Mouse (Mus musculus) MEL (cell line): ENCODE results near the gene Canx. TPM values are rescaled to one million over a fixed set of nuclear protein-coding genes. Genes with fewer than 3 reads are reported as not detected.

Experiments
- DNase-seq: peaks from one replicate; pipeline ENCODE4 v3.0.0; 2011; ENCODE audit warnings: low read depth, low spot score
- H3K27ac ChIP-seq: 2 replicates; pipeline ENCODE4 v1.5.1; 2012; ENCODE audit warnings: low read depth, mild to moderate bottlenecking, control low read depth, low read length, moderate library complexity; ENCODE audit not compliant: control insufficient read depth
- H3K27me3 ChIP-seq, 2 experiments: fragments of 150-350 bp in 1 of 2; sonication (generic) in 1 of 2; 2 replicates each; pipeline ENCODE4 v1.6.1; 2012; ENCODE audit warnings: low read length in 2 of 2, mild to moderate bottlenecking in 2 of 2, improper control_type of control experiment in 1 of 2, moderate library complexity in 1 of 2; ENCODE audit not compliant: insufficient read depth in 2 of 2, control insufficient read depth in 1 of 2
- H3K36me3 ChIP-seq, 2 experiments: 2 replicates each; pipeline ENCODE4 v1.6.1; 2012 to 2014; ENCODE audit warnings: low read length in 2 of 2, improper control_type of control experiment in 1 of 2, inconsistent platforms in 1 of 2, mild to moderate bottlenecking in 1 of 2; ENCODE audit not compliant: insufficient read depth in 2 of 2, control insufficient read depth in 1 of 2
- H3K4me1 ChIP-seq, 2 experiments: fragments of 150-350 bp in 1 of 2; sonication (generic) in 1 of 2; 2 replicates each; pipeline ENCODE4 v1.6.1; 2012; ENCODE audit warnings: low read length in 2 of 2, improper control_type of control experiment in 1 of 2, mild to moderate bottlenecking in 1 of 2; ENCODE audit not compliant: insufficient read depth in 2 of 2, control insufficient read depth in 1 of 2
- H3K4me3 ChIP-seq, 2 experiments: fragments of 150-350 bp in 1 of 2; sonication (generic) in 1 of 2; 2 replicates each; pipeline ENCODE4 v1.5.1; 2012; ENCODE audit warnings: low read depth in 2 of 2, low read length in 2 of 2, mild to moderate bottlenecking in 2 of 2, moderate library complexity in 2 of 2, control low read depth in 1 of 2, improper control_type of control experiment in 1 of 2; ENCODE audit not compliant: control insufficient read depth in 1 of 2, insufficient read depth in 1 of 2
- H3K79me2 ChIP-seq: 2 replicates; pipeline ENCODE4 v1.6.1; 2012; ENCODE audit warnings: mild to moderate bottlenecking, low read length, moderate library complexity; ENCODE audit not compliant: control insufficient read depth, poor library complexity, insufficient read depth
- H3K9ac ChIP-seq: 2 replicates; pipeline ENCODE4 v1.6.1; 2012; ENCODE audit warnings: low read depth, mild to moderate bottlenecking, control low read depth, low read length, moderate library complexity; ENCODE audit not compliant: control insufficient read depth, poor library complexity, severe bottlenecking
- H3K9me3 ChIP-seq: fragments of 150-350 bp; sonication (generic); replicated peaks from 2 replicates; pipeline ENCODE4 v1.6.1; 2012; ENCODE audit warnings: mild to moderate bottlenecking, low read length, improper control_type of control experiment, moderate library complexity; ENCODE audit not compliant: insufficient read depth
- BHLHE40 ChIP-seq: IDR thresholded peaks from 2 replicates; pipeline ENCODE4 v1.6.1; 2012; ENCODE audit warnings: low read depth, mild to moderate bottlenecking, inconsistent platforms, low read length, improper control_type of control experiment, borderline replicate concordance
- EP300 ChIP-seq, 2 experiments: IDR thresholded peaks; 2 replicates each; pipeline ENCODE4 v1.6.1; 2011; ENCODE audit warnings: improper control_type of control experiment in 2 of 2, low read length in 2 of 2, low read depth in 1 of 2, mild to moderate bottlenecking in 1 of 2
- ETS1 ChIP-seq: IDR thresholded peaks from 2 replicates; pipeline ENCODE4 v1.6.1; 2012; ENCODE audit warnings: low read depth, mild to moderate bottlenecking, inconsistent platforms, low read length, improper control_type of control experiment, moderate library complexity
- GABPA ChIP-seq: IDR thresholded peaks from 2 replicates; pipeline ENCODE4 v1.6.1; 2012; ENCODE audit warnings: low read depth, mild to moderate bottlenecking, inconsistent platforms, low read length, improper control_type of control experiment, moderate library complexity
- GATA1 ChIP-seq: IDR thresholded peaks from 2 replicates; pipeline ENCODE4 v1.6.1; 2011; ENCODE audit warnings: low read depth, low read length, improper control_type of control experiment
- JUND ChIP-seq: IDR thresholded peaks from 2 replicates; pipeline ENCODE4 v1.6.1; 2011; ENCODE audit warnings: low read depth, mild to moderate bottlenecking, improper control_type of control experiment, low read length
- MAX ChIP-seq: IDR thresholded peaks from 2 replicates; pipeline ENCODE4 v1.6.1; 2011; ENCODE audit warnings: low read length, improper control_type of control experiment
- NELFE ChIP-seq: IDR thresholded peaks from 2 replicates; pipeline ENCODE4 v1.6.1; 2011; ENCODE audit warnings: low read depth, low read length, improper control_type of control experiment
- POLR2A ChIP-seq, 2 experiments: IDR thresholded peaks; 2 replicates each; pipeline ENCODE4 v1.6.1; 2011 to 2012; ENCODE audit warnings: low read length in 2 of 2, mild to moderate bottlenecking in 2 of 2, control low read depth in 1 of 2, improper control_type of control experiment in 1 of 2, low read depth in 1 of 2, moderate library complexity in 1 of 2; ENCODE audit not compliant: control insufficient read depth in 1 of 2, insufficient read depth in 1 of 2, poor library complexity in 1 of 2
- POLR2AphosphoS2 ChIP-seq: IDR thresholded peaks from 2 replicates; pipeline ENCODE4 v1.6.1; 2011; ENCODE audit warnings: low read length, improper control_type of control experiment
- POLR2AphosphoS5 ChIP-seq: IDR thresholded peaks from 2 replicates; pipeline ENCODE4 v1.6.1; 2012; ENCODE audit warnings: low read depth, borderline replicate concordance, mild to moderate bottlenecking, inconsistent platforms, low read length, moderate library complexity, mixed read lengths
- RAD21 ChIP-seq: IDR thresholded peaks from 2 replicates; pipeline ENCODE4 v1.6.1; 2011; ENCODE audit warnings: mild to moderate bottlenecking, low read depth, low read length, improper control_type of control experiment
- SMC3 ChIP-seq: IDR thresholded peaks from 2 replicates; pipeline ENCODE4 v1.6.1; 2011; ENCODE audit warnings: low read depth, low read length, improper control_type of control experiment
- TAL1 ChIP-seq: IDR thresholded peaks from 2 replicates; pipeline ENCODE4 v1.6.1; 2012; ENCODE audit warnings: mild to moderate bottlenecking, inconsistent platforms, low read length, moderate library complexity, mixed read lengths
- TBP ChIP-seq: IDR thresholded peaks from 2 replicates; pipeline ENCODE4 v1.8.0; 2011; ENCODE audit warnings: low read depth, low read length, improper control_type of control experiment
- UBTF ChIP-seq: IDR thresholded peaks from 2 replicates; pipeline ENCODE4 v1.6.1; 2012; ENCODE audit warnings: low read depth, mild to moderate bottlenecking, inconsistent platforms, low read length, improper control_type of control experiment, moderate library complexity, borderline replicate concordance; ENCODE audit not compliant: insufficient read depth
- USF1 ChIP-seq: IDR thresholded peaks from 2 replicates; pipeline ENCODE4 v1.6.1; 2014; ENCODE audit warnings: low read depth, mild to moderate bottlenecking, inconsistent platforms, low read length, improper control_type of control experiment, moderate library complexity
- USF2 ChIP-seq, 2 experiments: IDR thresholded peaks; 2 replicates each; pipeline ENCODE4 v1.6.1; 2011 to 2012; ENCODE audit warnings: improper control_type of control experiment in 2 of 2, low read length in 2 of 2, borderline replicate concordance in 1 of 2, inconsistent platforms in 1 of 2, low read depth in 1 of 2, mild to moderate bottlenecking in 1 of 2; ENCODE audit not compliant: insufficient read depth in 1 of 2
- ZC3H11A ChIP-seq: IDR thresholded peaks from 2 replicates; pipeline ENCODE4 v1.6.1; 2012; ENCODE audit warnings: low read depth, mild to moderate bottlenecking, inconsistent platforms, low read length, improper control_type of control experiment
- ZMIZ1 ChIP-seq: IDR thresholded peaks from 2 replicates; pipeline ENCODE4 v1.6.1; 2012; ENCODE audit warnings: low read depth, mild to moderate bottlenecking, inconsistent platforms, low read length, improper control_type of control experiment, moderate library complexity
- ZNF384 ChIP-seq: IDR thresholded peaks from 2 replicates; pipeline ENCODE4 v1.6.1; 2012; ENCODE audit warnings: low read depth, mild to moderate bottlenecking, inconsistent platforms, low read length, improper control_type of control experiment
- polyA plus RNA-seq, 2 experiments: library from polyadenylated mRNA; stranded (reverse) in 1 of 2; unstranded in 1 of 2; fragments of >175 nt in 1 of 2; fragments of >200 nt in 1 of 2; gene quantifications; 2 replicates each; pipeline versions ENCODE4 v1.2.1 to v1.2.4; 2012; ENCODE audit warnings: low replicate concordance in 2 of 2, low read depth in 1 of 2; ENCODE audit not compliant: insufficient read length in 2 of 2, insufficient read depth in 1 of 2, missing spikeins in 1 of 2
- total RNA-seq: library from RNA; depleted of rRNA; stranded (reverse); fragments of 300-350 nt; gene quantifications from 2 replicates; pipeline ENCODE4 v1.2.3, GENCODE M21; 2012

Gene Canx
- total and polyA plus RNA-seq, 3 experiments: 390 to 867 (median 464) TPM

- no peak for TF ChIP-seq NELFE
- no peak for TF ChIP-seq EP300 (IDR thresholded peaks at IDR 0.05; ENCODE audit: low read depth in 1 of 2, low read length in 2 of 2)
- TF ChIP-seq GATA1: no peak
- no peak for TF ChIP-seq USF1
- TF ChIP-seq MAX: no peak
- no peak for TF ChIP-seq POLR2AphosphoS2
- no peaks in the 10 kb centered on the region for H3K79me2 ChIP-seq
Measured at GRCm38 (mm10) chr11:50258310-50258709, 67.2 kb downstream of the Canx start.

GRCm38 (mm10) chr11:50256615-50257014, 68.9 kb downstream of the Canx start:
- H3K79me2 ChIP-seq: no peaks in the 10 kb centered on the region
- no peak for TF ChIP-seq USF1
- no peak for TF ChIP-seq ETS1
- TF ChIP-seq GATA1: no peak
- no peak for TF ChIP-seq ZNF384
- no peak for TF ChIP-seq MAX
- TF ChIP-seq, all 39 proteins: peak for 0
- Histone ChIP-seq H3K4me1 (0 out of 4 replicates have a peak, but pooled peaks cover 0 to 4% of the 10 kb centered on the region in 2 experiments), H3K36me3 (peaks cover 0 to 6% of the 10 kb centered on the region in 2 experiments; a peak in 2 of 4 replicates), H3K4me3 (no peak overlapping the region), H3K9ac (no peak overlapping the region), H3K27me3 (no peaks in the 10 kb centered on the region), H3K27ac (no peak overlapping the region), H3K9me3 (no peaks in the 10 kb centered on the region)
- no peak for DNase-seq

More at GRCm38 (mm10) chr11:50258310-50258709, 67.2 kb downstream of the Canx start:
- H3K27ac ChIP-seq: no peak overlapping the region
- DNase-seq: no peak
- no peaks in the 10 kb centered on the region for H3K27me3 ChIP-seq
- H3K9me3 ChIP-seq: no peaks in the 10 kb centered on the region
- H3K36me3 ChIP-seq: peaks cover 0 to 9% of the 10 kb centered on the region in 2 experiments; a peak in 2 of 4 replicates
- no peak overlapping the region for H3K4me3 ChIP-seq
- no peak overlapping the region for H3K9ac ChIP-seq
- 0 out of 4 replicates have a peak, but pooled peaks cover 0 to 4% of the 10 kb centered on the region in 2 experiments for H3K4me1 ChIP-seq

GRCm38 (mm10) chr11:50254010-50254580, 71.4 kb downstream of the Canx start:
- H3K36me3 ChIP-seq: peaks cover 0 to under 1% of the 10 kb centered on the region in 2 experiments; a peak in 1 of 4 replicates
- 0 out of 4 replicates have a peak, but pooled peaks cover 0 to 4% of the 10 kb centered on the region in 2 experiments for H3K4me1 ChIP-seq
- H3K27ac ChIP-seq: no peak overlapping the region
- no peak for DNase-seq
- H3K27me3 ChIP-seq: no peaks in the 10 kb centered on the region
- H3K79me2 ChIP-seq: no peaks in the 10 kb centered on the region
- no peak overlapping the region for H3K9ac ChIP-seq
- H3K4me3 ChIP-seq: no peak overlapping the region
- no peaks in the 10 kb centered on the region for H3K9me3 ChIP-seq
- TF ChIP-seq POLR2AphosphoS2 (no peak), TAL1 (no peak), USF1 (no peak), POLR2A (IDR thresholded peaks at IDR 0.05; ENCODE audit: control insufficient read depth in 1 of 2, insufficient read depth in 1 of 2, low read depth in 1 of 2, low read length in 2 of 2, poor library complexity in 1 of 2) (no peak), GABPA (no peak), ZMIZ1 (no peak), ZC3H11A (no peak), UBTF (no peak), JUND (no peak), POLR2AphosphoS5 (no peak), NELFE (no peak), GATA1 (no peak), RAD21 (no peak), USF2 (IDR thresholded peaks at IDR 0.05; ENCODE audit: borderline replicate concordance in 1 of 2, insufficient read depth in 1 of 2, low read depth in 1 of 2, low read length in 2 of 2) (no peak), TBP (no peak), SMC3 (no peak), BHLHE40 (no peak)
